Mouse (Mus musculus) olfactory bulb, adult 2 months (tissue): ENCODE results near the gene Stk38.

Experiments used
- CTCF ChIP-seq: fragments of 200-500 bp; IDR thresholded peaks from 2 replicates; pipeline ENCODE4 v1.5.1; 2012; ENCODE audit warnings: low read depth, mild to moderate bottlenecking, low read length, moderate library complexity; ENCODE audit not compliant: insufficient read depth
- POLR2A ChIP-seq: fragments of 200-500 bp; IDR thresholded peaks from 2 replicates; pipeline ENCODE4 v1.6.1; 2012; ENCODE audit warnings: mild to moderate bottlenecking, low read depth, low read length, moderate library complexity; ENCODE audit not compliant: insufficient read depth

- TF ChIP-seq POLR2A (no peak), CTCF (no peak)
These were observed 78.4 kb downstream of the Stk38 start for GRCm38 (mm10) chr17:28929369-28929768.
